Mouse (Mus musculus): ENCODE data around the gene Ung.
A peak's percentile ranks its signal among the peaks of the same experiment; 100 is the strongest.

Ung gene

DNA sequence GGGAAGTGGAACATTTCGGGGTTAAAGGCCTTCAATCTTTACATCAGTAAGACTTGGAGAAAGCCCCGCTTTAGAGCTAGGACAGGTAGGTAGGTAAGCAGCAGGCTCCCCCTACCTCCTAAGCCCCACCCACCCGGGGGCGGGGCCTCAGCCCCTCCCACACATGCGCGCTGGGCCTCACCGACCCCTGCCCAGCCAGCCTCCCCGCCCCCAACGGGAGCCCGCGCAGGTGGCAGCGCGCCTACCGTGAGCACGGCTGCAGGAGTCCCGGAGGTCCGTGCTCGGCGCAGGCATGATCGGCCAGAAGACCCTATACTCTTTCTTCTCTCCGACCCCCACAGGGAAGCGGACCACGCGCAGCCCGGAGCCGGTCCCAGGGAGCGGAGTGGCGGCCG lies at the start of gene Ung:
Gene Ung, plus strand, starts transcription at position 176 of the 395 bp plus-strand sequence.
- no peak for DNase-seq (ENCODE audit: low spot score in 2 of 2)

DNA sequence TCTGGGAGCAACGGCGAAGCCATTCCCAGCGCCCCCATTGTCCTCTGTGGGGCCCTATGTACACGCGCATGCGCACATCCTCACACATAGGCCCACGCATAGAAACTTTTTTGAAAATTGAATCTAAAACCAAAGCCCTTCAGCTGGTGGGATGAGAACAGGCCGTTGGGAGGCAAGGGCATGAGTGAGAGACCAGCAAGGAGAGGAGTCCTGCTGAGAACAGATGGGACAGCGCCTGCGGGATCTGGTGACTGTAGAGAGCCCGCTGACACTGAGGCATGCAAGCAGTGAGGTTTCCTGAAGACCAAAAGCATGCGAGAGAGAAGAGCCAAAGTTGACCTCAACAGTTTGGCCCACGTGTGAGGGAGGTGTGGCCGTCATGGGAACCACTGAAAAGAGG lies 44.7 kb upstream of the Ung start:
- DNase-seq (ENCODE audit: low spot score in 2 of 2), result no peak

GRCm38 (mm10) chr5:114087875-114088480 lies 42.2 kb upstream of the Ung start:
- peak; percentile 39 to 53 for DNase-seq (ENCODE audit: low spot score in 2 of 2)

DNA sequence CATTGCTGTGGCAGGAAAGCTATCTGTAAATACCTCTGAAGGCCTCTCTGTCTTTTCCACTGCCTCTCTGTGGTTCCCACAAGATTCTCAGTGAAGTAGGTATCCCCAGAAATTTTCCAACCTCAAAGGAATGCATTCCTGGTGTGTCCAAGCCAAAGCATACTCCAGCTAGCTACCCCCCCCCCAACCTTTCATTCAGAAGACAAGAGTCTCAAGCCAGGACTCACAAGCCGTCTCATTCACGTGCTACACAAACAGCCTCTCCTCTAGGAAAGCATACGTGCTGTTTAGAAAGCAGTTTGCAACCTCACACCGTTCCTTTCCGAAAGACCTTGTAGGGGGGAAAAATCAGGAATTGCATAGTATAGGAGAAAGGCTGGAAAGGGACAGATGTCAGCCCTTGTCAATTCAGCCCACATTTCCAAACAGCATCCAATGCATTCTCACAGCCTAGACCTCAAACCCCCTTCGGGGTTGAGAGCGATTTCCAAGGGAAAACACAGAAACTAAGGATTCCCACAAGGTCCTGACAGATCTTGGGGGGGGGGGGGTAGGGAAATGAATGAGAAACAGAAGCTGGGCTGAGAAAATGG lies 39.7 kb upstream of the Ung start:
- DNase-seq (ENCODE audit: low spot score in 2 of 2), result peak in 1 of 2 experiments; percentile 32

- DNase-seq (ENCODE audit: low spot score in 2 of 2), result peak; percentile 77 to 81
Observed at GRCm38 (mm10) chr5:114091057-114091807, 39.0 kb upstream of the Ung start, which contains the start of gene Svop. Gene Svop, minus strand, starts transcription at chr5:114091570.

DNA sequence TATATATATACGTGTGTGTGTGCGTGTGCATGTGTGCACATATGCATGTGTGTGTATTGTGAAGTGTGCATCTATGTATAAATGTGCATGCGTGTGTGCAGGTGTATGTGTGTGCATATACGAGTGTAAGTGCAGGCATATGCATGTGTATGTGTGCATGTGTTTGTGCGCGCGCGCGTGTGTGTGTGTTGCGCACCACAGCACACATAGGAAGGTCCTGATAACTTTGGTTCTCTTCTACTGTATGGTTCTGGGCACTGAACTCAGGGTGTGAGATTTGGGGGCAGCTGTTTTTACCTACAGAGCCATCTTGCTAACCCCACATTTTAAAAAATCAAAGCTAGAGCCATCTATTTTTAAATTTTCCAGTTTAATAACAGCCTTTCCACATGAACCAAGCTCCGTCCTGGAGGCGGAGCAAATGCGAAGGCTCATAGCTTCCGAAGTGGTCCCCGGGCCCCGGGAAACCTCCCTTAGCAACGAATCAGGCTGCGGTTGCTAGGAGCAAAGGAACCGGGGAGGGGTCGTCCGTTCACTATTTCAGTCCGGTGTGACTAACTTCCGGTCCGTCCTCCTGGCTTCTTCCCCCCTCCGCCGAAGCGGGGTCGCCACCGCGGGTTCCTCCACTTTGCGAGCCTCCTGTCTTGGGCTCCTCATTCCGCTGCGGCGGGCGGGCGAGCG lies 30.3 kb upstream of the Ung start:
- DNase-seq (ENCODE audit: low spot score in 2 of 2), result peak; percentile 92 to 94

DNA sequence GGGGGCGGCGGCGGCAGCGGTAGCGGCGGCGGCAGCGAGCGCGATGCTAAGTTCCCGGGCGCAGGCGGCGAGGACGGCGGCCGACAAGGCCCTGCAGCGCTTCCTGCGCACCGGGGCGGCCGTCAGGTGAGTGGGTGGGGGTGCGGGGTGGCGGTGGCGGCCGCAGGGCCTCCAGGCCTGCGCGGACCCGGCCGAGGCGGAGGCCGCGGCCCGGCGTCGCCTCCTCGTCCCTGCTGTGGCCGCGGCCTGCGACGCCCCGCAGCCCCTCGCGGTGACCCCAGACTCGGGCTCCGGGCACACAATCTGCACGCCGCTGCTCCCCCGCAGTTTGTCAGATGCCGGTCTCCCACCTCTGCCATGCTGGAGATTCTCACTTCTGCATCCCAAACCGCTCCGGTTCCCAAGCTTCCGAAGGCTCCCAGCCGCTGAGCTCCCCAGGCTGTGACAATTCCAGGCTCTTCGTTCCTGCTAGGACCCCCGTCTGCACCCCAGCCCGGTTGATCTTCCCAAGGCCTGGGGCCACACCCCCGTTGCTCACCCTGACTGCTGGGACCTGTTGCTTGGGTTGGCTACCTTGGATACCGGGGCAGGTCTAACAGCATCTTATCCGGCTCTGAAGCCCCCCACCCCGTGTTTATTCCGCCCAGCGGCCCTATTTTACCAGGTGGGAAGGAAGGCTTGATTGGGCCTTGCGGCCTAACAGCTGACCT lies 29.6 kb upstream of the Ung start:
- DNase-seq (ENCODE audit: low spot score in 2 of 2), result no peak

DNA sequence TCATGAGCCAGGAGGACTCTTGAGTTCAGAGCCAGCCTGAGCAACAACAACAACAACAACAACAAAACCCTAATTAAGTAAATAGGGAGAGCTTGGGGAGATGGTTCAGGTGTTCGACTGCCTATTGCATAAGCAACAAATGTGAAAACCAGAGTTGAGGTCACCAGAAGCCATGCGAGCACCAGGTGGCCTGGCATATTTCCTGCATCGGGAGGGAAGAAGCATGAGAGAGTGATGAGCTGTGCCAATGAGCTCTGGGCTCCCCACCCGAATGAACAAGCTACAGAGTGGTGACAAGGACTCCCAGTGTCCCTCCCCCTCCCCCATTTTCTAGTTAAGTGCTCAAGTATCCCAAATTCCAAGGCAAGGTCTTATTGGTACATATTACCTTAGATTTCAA lies 28.3 kb upstream of the Ung start:
- DNase-seq (ENCODE audit: low spot score in 2 of 2), result no peak

- no peak for DNase-seq (ENCODE audit: low spot score in 2 of 2)
Observed at GRCm38 (mm10) chr5:114102807-114103206, 27.4 kb upstream of the Ung start.

DNA sequence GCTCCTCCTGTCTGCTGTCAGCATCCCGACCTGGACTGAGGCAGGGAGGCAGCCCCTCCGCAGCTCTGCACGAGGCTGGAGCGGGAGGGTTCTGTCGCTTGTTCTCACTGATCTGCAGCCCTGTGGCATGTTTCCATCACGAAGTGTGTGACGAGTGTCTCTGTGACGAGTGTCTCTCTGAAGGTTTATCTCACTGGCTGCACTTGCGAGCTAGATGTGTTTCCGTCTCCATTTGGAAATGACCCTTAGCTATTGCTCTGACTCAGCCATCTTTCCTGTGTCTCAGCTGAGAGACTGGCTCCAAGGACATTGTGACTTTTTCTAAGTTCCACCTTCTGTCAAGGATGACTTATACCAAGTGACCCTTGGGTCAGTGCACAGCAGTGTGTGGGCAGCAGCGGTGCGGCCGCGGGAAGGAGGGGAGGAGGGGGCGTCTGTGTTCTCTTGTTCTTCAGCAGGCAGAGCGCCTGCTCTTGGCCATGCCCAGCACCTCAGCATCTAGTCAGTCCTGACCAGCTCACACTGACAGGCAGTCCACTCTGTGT lies 23.7 kb upstream of the Ung start:
- no peak for DNase-seq (ENCODE audit: low spot score in 2 of 2)

- DNase-seq (ENCODE audit: low spot score in 2 of 2), result no peak
Observed at GRCm38 (mm10) chr5:114113334-114113733, 16.9 kb upstream of the Ung start.

- DNase-seq (ENCODE audit: low spot score in 2 of 2), result no peak
Observed at GRCm38 (mm10) chr5:114115030-114115429, 15.2 kb upstream of the Ung start.

DNA sequence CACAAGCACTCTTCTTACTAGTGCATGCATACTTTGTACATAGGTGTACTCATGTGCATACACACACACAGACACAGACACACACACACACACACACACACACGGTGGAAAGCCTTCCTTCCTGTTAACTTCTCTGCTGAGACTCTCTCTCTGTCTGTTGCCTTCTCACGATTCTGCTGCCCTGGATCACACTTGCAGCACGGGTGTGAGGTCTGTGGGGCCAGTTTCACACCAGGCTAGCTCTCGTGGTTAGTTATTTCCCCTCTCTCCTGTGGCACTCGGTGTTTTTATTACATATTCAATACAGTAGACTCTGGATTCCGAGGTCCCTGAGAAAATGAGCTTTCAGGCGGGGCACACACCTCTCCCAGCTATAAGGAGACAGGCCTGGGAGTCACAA lies 13.6 kb upstream of the Ung start:
- DNase-seq (ENCODE audit: low spot score in 2 of 2), result no peak

DNA sequence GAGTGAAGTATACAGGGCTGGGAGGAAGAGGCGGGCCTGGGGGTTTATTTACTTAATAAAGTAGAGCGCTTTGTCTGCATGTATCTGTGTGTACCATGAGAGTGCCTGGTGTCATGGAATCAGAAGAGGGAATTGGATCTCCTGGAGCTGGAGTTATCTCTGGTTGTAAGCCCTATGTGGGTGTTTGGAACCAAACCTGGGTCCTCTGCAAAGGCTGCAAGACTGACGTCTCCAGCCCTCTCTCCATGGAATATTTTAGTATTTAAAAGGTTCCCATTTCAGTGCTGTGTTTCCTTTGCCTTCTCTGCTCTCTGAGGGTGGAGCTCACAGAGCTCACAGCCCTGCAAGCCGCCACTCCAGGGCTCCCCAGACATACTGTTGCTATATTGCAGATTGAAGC lies 10.4 kb upstream of the Ung start:
- no peak for DNase-seq (ENCODE audit: low spot score in 2 of 2)

DNA sequence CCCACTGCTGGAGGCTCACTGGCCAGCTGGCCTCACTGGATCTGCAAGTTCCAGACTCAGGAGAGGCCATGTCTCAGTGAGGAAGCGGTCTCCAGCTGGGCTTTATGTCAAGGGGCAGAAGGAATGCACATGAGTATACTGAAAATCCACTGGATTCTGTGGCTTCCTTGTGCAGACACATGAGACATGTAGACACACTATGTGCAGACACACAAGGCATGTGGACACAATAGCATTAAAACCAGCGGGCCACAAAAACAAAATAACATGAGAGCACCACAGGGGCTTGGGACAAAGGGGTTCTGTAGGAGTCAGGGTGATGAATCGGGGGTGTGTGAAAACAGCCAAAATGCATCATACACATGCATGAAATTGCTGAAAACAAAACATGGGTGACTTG lies 4.2 kb upstream of the Ung start:
- no peak for DNase-seq (ENCODE audit: low spot score in 2 of 2)

- no peak for DNase-seq (ENCODE audit: low spot score in 2 of 2)
Observed at GRCm38 (mm10) chr5:114126499-114127244, 3.5 kb upstream of the Ung start.

DNA sequence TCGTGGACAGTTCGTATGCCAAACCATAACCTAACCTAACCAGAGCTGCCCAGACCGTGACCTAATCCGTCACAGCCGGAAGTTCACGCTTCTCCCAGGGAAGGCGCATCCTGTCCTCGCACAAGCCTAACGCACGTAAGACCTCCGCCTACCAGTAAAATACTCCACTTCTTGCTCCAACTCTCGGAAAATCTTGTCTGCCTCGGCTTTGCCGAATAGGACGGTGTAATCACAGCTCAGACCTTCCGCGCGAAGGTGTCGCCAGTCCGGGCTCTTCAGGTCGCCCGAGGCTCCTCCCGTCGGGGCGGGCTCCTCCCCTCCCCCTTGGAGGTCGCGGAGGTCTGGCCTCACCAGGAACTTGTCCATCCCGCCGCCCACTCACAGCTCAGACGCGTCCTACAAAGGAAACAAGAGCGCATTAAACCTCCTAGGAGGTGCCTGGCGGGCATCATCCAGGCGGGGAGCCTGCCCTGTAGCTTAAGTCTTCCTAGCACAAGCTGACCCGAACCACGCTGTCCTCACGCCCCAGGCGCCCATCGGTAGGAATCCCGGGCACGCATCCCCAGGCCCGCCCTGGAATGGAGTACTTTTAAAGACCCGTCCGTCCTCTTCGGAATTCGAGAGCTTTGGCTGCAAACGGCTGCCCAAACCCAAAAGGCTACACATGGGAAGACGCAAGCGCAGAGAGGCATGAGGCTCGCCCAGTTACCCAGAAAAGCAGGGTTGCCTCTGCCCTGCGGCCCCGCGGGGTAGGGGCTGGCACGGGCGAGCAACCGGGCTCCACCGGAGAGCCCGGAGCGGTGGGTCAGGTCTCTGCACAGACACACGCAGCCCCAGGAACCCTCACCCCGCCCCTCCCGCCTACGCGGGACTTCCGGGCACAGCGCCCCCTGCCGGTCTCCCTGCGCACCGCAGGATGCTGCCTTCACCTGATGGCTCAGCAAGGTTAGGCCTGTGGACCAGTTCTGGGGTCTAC lies 2.5 kb upstream of the Ung start, which contains the start of gene Alkbh2:
Gene Alkbh2, minus strand, starts transcription at position 845 of the 976 bp plus-strand sequence.
- peak; percentile 70 to 78 for DNase-seq (ENCODE audit: low spot score in 2 of 2)

- no peak for DNase-seq (ENCODE audit: low spot score in 2 of 2)
Observed at GRCm38 (mm10) chr5:114129550-114130210, 506 bp upstream of the Ung start.

Data from right cerebral cortex, adult 2 months (tissue).